Mouse (Mus musculus) lung, embryonic 15.5 days (tissue): Measurements from ENCODE around the gene Clic1. TPM values are rescaled to one million over a fixed set of nuclear protein-coding genes. Genes with fewer than 3 reads are reported as not detected.

Experiments used
- ATAC-seq: fragments of 200-750 bp; cut with Nextera tagmentation; 2 replicates; pipeline ENCODE4 v1.8.0; 2017; ENCODE audit warnings: moderate number of reproducible peaks, borderline replicate concordance; ENCODE audit not compliant: low FRiP score, low TSS enrichment; ENCODE audit errors: extremely low read depth
- H3K27ac ChIP-seq: fragments of 300-500 bp; sonication (generic); 2 replicates; pipeline ENCODE4 v1.5.1; 2015; ENCODE audit warnings: moderate library complexity, mild to moderate bottlenecking, inconsistent platforms
- H3K27me3 ChIP-seq: fragments of 300-500 bp; sonication (generic); 2 replicates; pipeline ENCODE4 v1.6.1; 2015; ENCODE audit warnings: inconsistent platforms
- H3K36me3 ChIP-seq: fragments of 300-500 bp; sonication (generic); 2 replicates; pipeline ENCODE4 v1.6.1; 2015; ENCODE audit warnings: inconsistent platforms
- H3K4me1 ChIP-seq: fragments of 300-500 bp; sonication (generic); 2 replicates; pipeline ENCODE4 v1.6.1; 2015; ENCODE audit warnings: inconsistent platforms
- H3K4me2 ChIP-seq: fragments of 300-500 bp; sonication (generic); 2 replicates; pipeline ENCODE4 v1.6.1; 2015; ENCODE audit warnings: inconsistent platforms, mild to moderate bottlenecking, moderate library complexity
- H3K4me3 ChIP-seq: fragments of 300-500 bp; sonication (generic); 2 replicates; pipeline ENCODE4 v1.5.1; 2015; ENCODE audit warnings: mild to moderate bottlenecking, inconsistent platforms
- H3K9ac ChIP-seq: fragments of 300-500 bp; sonication (generic); 2 replicates; pipeline ENCODE4 v1.6.1; 2015; ENCODE audit warnings: inconsistent platforms
- H3K9me3 ChIP-seq: fragments of 300-500 bp; sonication (generic); 2 replicates; pipeline ENCODE4 v1.6.1; 2016; ENCODE audit warnings: inconsistent platforms
- WGBS: fragments of 180-500 bp; shearing (Covaris S2); methylation state at CpG from one replicate; pipeline ENCODE4 v1.1.7; 2015; 5-methylcytosine and 5-hydroxymethylcytosine counted together
- polyA plus RNA-seq: library from polyadenylated mRNA; unstranded; fragments of >200 nt; fragmentation: Nextera tagmentation; extraction: Ambion mirVana; gene quantifications from 2 replicates; pipeline ENCODE4 v1.2.1, GENCODE M21; 2015

Clic1 gene
- polyA plus RNA-seq, 1 experiment from 2014 or later: 300 TPM

GRCm38 (mm10) chr17:35022541-35023060 is 27.2 kb upstream of the Clic1 start:
- 89% methylated on average over 8 of the region's 8 CpGs for WGBS
- no peak for ATAC-seq

DNA sequence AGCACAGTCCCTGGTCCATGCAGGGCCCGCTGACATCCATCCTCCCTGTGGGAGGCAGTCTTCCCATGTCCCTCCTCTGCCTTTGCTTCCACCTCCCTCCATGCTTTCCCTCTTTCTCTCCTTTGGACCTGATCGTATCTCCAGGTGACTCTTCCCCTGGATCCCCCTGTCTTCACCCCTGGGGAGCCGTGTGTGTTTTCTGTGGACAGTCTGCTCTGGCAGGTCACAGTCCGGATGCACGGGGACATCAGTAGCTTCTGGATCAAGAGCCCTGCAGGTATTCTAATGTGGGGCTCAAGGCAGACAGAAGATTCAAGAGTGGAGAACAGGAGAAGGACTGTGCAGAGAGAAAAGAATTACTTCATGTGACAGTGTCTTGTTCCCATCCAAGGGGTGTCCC is 26.5 kb upstream of the Clic1 start:
- no peaks in the 10 kb centered on the region for H3K36me3 ChIP-seq
- no peak overlapping the region for H3K9ac ChIP-seq
- no peaks in the 10 kb centered on the region for H3K27me3 ChIP-seq
- H3K4me1 ChIP-seq: peaks cover 33% of the 10 kb centered on the region
- no peak overlapping the region for H3K27ac ChIP-seq
- ATAC-seq: no peak
- WGBS: 79% methylated on average over 5 of the region's 5 CpGs
- H3K4me3 ChIP-seq: no peak overlapping the region
- no peak overlapping the region for H3K4me2 ChIP-seq
- no peaks in the 10 kb centered on the region for H3K9me3 ChIP-seq

More at GRCm38 (mm10) chr17:35022541-35023060, 27.2 kb upstream of the Clic1 start:
- Histone ChIP-seq H3K27me3 (no peaks in the 10 kb centered on the region), H3K9ac (no peak overlapping the region), H3K4me1 (peaks cover 30% of the 10 kb centered on the region), H3K4me2 (no peak overlapping the region), H3K36me3 (no peaks in the 10 kb centered on the region), H3K4me3 (no peak overlapping the region), H3K27ac (peak overlapping the region; percentile 49), H3K9me3 (no peaks in the 10 kb centered on the region)

DNA sequence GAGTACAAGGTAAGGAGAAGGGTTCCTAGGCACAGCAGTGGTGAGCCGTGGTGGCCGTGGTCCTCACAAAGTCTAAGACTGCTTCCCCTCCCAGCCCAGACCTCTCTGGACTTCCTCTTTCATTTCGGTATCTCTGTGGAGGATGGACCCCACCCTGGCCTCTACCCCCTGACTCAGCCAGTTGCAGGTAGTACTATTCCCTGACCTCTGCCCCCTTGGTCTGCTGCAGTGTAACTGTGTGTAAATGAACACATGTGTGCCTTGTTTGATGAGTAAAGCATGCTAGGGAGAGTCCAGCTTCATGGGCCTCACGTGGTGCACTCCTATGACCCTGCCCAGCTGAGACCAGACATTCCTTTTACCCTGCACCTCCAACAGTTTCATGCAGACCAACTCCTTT is 26.0 kb upstream of the Clic1 start:
- Histone ChIP-seq H3K9ac (no peak overlapping the region), H3K4me1 (peaks cover 33% of the 10 kb centered on the region), H3K27ac (no peak overlapping the region)

GRCm38 (mm10) chr17:35024261-35024660 is 25.5 kb upstream of the Clic1 start:
- 53% methylated on average over 12 of the region's 13 CpGs for WGBS

More for the DNA sequence above, 26.0 kb upstream of the Clic1 start:
- H3K36me3 ChIP-seq: no peaks in the 10 kb centered on the region
- H3K9me3 ChIP-seq: no peaks in the 10 kb centered on the region
- H3K4me2 ChIP-seq: no peak overlapping the region
- WGBS: 63% methylated on average over 4 of the region's 4 CpGs
- no peaks in the 10 kb centered on the region for H3K27me3 ChIP-seq
- ATAC-seq: no peak
- H3K4me3 ChIP-seq: no peak overlapping the region

DNA sequence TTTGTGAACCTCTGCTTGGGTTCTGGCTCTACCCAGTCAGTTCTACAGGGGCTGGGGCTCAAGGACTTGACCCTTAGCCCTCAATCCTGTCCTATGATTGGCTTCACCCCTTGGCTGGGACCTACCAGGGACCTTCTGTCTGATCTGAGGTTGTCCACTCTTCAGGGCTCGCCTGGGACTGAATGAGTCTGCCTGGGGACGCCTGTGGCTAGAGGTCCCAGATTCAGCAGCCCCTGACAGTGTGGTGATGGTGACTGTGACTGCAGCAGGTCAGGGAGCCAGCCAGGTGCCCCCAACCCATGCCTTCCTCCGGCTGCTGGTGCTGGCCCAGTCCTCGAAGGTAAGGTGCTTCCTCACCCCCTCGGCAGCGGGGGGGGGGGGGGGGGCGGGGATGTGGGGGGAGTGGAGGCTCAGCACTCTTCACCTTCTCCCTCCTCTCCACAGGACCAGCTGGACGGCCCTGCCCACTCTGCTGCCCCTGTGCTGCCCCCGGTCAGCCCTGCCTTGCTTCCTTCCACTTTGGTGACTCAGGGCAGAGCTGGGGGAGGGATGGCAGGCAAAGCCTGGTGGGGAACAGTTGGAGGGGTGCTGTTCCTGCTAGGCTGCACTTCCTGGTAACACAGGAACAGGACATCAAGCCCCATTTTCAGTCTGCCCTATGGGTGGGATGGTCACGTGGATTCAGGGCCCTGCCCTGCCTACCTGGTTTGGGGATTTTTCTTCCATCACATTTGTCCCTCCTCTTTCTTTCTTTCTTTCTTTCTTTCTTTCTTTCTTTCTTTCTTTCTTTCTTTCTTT is 24.9 kb upstream of the Clic1 start:
- no peak for ATAC-seq
- no peak overlapping the region for H3K4me2 ChIP-seq
- H3K4me1 ChIP-seq: peaks cover 35% of the 10 kb centered on the region
- no peaks in the 10 kb centered on the region for H3K36me3 ChIP-seq
- H3K9ac ChIP-seq: no peak overlapping the region
- WGBS: 45% methylated on average over 6 of the region's 10 CpGs
- H3K9me3 ChIP-seq: no peaks in the 10 kb centered on the region
- H3K4me3 ChIP-seq: no peak overlapping the region
- H3K27me3 ChIP-seq: no peaks in the 10 kb centered on the region
- no peak overlapping the region for H3K27ac ChIP-seq

More at GRCm38 (mm10) chr17:35024261-35024660, 25.5 kb upstream of the Clic1 start:
- ATAC-seq: no peak
- Histone ChIP-seq H3K36me3 (no peaks in the 10 kb centered on the region), H3K27me3 (no peaks in the 10 kb centered on the region), H3K4me3 (no peak overlapping the region), H3K4me1 (peaks cover 33% of the 10 kb centered on the region), H3K27ac (no peak overlapping the region), H3K4me2 (no peak overlapping the region), H3K9ac (no peak overlapping the region), H3K9me3 (no peaks in the 10 kb centered on the region)

- Histone ChIP-seq H3K27me3 (no peaks in the 10 kb centered on the region), H3K4me2 (no peak overlapping the region), H3K4me3 (no peak overlapping the region), H3K9ac (0 out of 2 replicates have a peak overlapping the region, but pooled peaks have one; percentile 4), H3K9me3 (no peaks in the 10 kb centered on the region), H3K27ac (no peak overlapping the region; the same call in 1 of the 2 replicates), H3K36me3 (no peaks in the 10 kb centered on the region), H3K4me1 (peaks cover 36% of the 10 kb centered on the region)
- 72% methylated on average over 5 of the region's 5 CpGs for WGBS
- ATAC-seq: no peak
Observed at GRCm38 (mm10) chr17:35026206-35026605, 23.6 kb upstream of the Clic1 start.

DNA sequence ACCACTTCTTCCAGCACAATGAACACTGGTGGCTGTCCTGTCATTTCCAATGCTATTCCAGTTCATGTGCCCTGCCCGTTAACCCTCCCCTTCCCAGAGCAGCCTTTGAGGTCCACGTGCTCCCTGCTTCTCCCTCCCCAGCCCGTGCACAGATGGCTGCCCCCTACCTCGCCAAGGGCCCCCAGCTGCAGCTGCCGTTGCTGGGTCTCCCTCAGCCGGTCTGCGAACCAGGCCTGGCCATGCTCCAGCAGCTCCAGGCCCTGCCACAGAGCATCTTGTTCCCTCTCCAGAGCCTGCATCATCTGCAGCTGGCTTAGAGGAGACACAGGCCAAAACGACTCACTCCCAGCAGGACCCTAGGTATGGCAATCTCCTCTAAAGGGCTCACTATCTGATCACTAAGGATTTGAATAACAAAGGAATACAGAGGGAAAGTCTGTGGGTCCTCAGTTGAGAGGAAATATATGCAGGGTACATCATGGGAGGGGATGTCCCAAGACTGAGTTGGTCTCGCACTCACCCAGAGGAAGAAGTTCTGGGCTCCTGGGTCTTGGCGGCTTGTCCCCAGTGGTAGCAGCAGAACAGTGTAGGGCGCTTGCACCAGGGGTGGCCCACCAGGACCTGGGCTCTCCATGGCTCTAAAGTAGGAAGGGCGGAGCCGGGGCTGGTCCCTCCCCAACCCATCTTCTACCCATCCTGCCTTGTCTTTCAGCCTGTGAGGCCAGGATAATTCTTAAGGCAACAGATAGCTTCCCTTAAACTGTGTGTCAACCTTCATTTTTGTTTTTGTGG is 22.3 kb upstream of the Clic1 start, which contains the start of gene Sapcd1:
Gene Sapcd1 (minus strand): TSS at position 740 of the 792 bp plus-strand sequence.
- Histone ChIP-seq H3K4me3 (0 out of 2 replicates have a peak within 1 kb of the TSS, but pooled peaks have one; percentile 14), H3K4me2 (peak within 1 kb of the TSS; percentile 38), H3K27ac (no peak within 1 kb of the TSS), H3K36me3 (no peaks in the 10 kb centered on the region), H3K9ac (no peak within 1 kb of the TSS), H3K4me1 (peaks cover 27% of the 10 kb centered on the region), H3K9me3 (no peaks in the 10 kb centered on the region), H3K27me3 (no peaks in the 10 kb centered on the region)
- ATAC-seq: peak; percentile 66; the same call in 1 of the 2 replicates
- 36% methylated on average over 13 of the region's 13 CpGs for WGBS

- Histone ChIP-seq H3K9me3 (no peaks in the 10 kb centered on the region), H3K36me3 (no peaks in the 10 kb centered on the region), H3K4me1 (peaks cover 27% of the 10 kb centered on the region), H3K4me2 (no peak overlapping the region), H3K9ac (no peak overlapping the region), H3K27me3 (no peaks in the 10 kb centered on the region), H3K4me3 (no peak overlapping the region), H3K27ac (no peak overlapping the region)
- 75% methylated on average over 2 of the region's 2 CpGs for WGBS
- ATAC-seq: no peak
Observed at GRCm38 (mm10) chr17:35028315-35028714, 21.5 kb upstream of the Clic1 start.

DNA sequence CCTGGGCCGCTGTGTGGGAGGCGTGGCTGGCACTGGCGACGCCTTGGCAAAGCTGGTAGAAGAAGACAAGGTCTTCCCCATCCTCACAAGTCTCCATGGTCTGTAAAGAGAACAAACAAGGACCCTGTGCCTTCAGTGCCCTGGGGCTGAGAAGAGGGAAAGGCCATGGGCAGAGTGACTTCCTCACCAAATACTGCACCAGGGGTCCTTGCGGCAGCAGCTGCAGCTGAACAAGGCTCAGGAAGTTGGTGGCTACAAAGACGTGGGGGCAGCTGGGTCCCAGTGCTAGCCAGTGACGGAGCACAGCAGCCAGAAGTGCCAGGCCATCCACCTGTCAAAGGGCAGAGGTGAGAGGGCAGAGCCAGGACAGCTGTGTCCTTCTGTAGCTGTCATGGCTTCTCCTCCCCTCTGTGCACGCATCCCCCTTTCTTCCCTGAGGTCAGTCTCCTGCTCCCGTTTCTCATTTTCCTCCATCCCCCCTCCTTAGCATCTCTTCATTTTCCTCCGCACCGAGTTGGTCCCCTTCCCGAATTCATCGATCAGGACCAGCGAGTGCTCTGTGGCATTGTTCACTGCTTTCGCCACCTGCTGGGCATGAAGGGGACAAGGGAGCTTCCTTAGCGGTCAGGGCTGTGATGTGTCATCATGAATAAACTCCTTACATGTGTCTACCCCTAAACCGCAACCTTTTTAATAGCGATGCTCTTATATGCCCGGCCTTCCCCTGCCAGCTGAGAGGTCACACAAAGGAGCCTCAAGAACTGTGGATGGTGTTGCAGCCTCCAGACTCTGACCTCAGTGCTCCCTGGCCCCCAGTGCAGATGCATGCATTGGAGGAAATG is 19.9 kb upstream of the Clic1 start:
- H3K4me3 ChIP-seq: no peak overlapping the region
- H3K4me2 ChIP-seq: 0 out of 2 replicates have a peak overlapping the region, but pooled peaks have one; percentile 10
- 38% methylated on average over 19 of the region's 19 CpGs for WGBS
- no peaks in the 10 kb centered on the region for H3K36me3 ChIP-seq
- H3K9ac ChIP-seq: no peak overlapping the region
- ATAC-seq: no peak
- H3K27me3 ChIP-seq: no peaks in the 10 kb centered on the region
- no peak overlapping the region for H3K27ac ChIP-seq
- peaks cover 27% of the 10 kb centered on the region for H3K4me1 ChIP-seq
- no peaks in the 10 kb centered on the region for H3K9me3 ChIP-seq

- Histone ChIP-seq H3K4me2 (no peak overlapping the region), H3K9me3 (no peaks in the 10 kb centered on the region), H3K27ac (no peak overlapping the region), H3K36me3 (no peaks in the 10 kb centered on the region), H3K4me3 (no peak overlapping the region), H3K27me3 (no peaks in the 10 kb centered on the region), H3K9ac (no peak overlapping the region), H3K4me1 (peaks cover 16% of the 10 kb centered on the region)
- 87% methylated on average over 11 of the region's 11 CpGs for WGBS
- no peak for ATAC-seq
Observed at GRCm38 (mm10) chr17:35031272-35031671, 18.5 kb upstream of the Clic1 start.

GRCm38 (mm10) chr17:35031880-35032279 is 17.9 kb upstream of the Clic1 start:
- Histone ChIP-seq H3K27ac (no peak overlapping the region), H3K4me2 (no peak overlapping the region), H3K36me3 (no peaks in the 10 kb centered on the region), H3K4me1 (peaks cover 11% of the 10 kb centered on the region), H3K9ac (no peak overlapping the region), H3K9me3 (no peaks in the 10 kb centered on the region), H3K4me3 (no peak overlapping the region), H3K27me3 (no peaks in the 10 kb centered on the region)
- ATAC-seq: no peak
- 77% methylated on average over 7 of the region's 7 CpGs for WGBS
